Mouse (Mus musculus): Measurements from ENCODE around the gene St6galnac3.

St6galnac3 gene

DNA sequence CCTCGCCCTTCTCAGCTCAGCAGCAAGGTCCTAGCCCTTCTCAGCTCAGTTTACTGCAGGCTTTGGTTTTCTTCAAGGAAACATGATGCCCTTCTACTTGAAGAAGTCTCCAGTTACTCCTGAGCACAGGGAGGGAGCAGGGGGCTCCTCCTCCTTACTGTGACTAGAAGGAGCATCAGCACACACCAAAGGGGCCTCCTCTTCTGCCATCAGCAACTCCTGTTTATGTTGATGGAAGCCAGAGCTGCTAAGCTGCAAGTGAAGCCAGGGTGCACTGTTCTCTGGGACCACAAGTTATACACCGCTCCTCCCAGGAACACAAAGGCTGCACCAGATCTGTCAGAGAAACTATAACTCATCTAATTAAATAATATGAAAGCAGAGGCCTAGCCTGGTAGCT, 34.4 kb downstream of the St6galnac3 start:
- DNase-seq (ENCODE audit: low spot score in 2 of 2) = no peak

DNA sequence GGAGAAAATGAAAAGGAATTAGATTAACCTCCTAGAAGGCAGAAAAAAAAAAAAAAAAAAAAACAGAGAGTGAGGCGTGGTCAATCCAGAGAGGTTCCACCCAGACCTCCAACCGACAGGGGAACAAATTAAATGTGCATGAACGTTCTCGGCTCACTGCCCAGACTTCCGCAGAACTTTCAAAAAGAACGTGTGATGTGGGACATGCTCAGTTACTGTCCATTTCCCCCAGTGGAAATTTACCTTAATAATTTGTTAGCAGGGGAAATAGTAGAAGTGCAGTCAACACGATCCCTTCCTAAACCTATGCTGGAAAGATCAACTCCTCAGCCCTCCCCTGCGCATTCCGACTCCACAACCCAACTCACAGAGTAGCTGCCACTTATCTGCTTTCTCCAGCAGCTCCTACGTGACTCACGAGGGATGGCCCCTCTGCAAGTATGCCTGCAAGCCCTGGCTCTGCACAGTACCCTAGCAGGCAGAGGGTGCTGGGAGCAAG, 35.1 kb downstream of the St6galnac3 start:
- peak in 1 of 2 experiments; percentile 50 for DNase-seq (ENCODE audit: low spot score in 2 of 2)

DNA sequence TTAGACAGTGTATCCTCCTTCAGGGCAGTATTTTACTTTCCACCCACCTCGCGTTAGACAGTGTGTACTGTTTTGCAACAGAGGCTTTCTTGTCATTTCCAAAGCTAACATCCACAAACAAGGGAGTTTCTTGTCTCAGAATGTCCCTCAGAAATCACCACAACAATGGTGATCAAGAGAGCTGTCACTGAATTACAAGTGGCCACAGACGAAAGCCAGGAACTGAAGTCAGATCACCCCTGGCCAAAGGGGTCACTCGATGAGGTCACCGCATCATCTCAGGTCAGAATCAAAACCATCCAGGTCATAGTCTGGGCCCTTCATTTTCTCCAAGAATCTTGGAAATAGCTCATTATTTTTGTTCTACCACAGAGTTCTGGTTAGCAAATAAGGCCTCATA, 37.1 kb downstream of the St6galnac3 start:
- no peak for DNase-seq (ENCODE audit: low spot score in 2 of 2)

DNA sequence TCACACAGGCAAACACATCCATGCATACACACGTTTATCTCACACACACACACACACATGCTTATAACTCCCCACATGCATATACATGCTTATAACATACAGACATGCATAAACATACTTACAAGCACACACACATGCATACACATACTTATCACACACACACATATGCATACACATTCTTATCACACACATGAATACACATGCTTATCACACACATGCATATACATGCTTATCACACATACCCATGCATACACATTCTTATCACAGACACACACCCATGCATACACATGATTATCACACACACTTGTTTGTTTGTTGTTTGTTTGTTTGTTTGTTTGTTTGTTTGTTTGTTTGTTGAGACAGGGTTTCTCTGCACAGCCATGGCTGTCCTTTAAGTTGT, 40.1 kb downstream of the St6galnac3 start:
- no peak for DNase-seq (ENCODE audit: low spot score in 2 of 2)

DNA sequence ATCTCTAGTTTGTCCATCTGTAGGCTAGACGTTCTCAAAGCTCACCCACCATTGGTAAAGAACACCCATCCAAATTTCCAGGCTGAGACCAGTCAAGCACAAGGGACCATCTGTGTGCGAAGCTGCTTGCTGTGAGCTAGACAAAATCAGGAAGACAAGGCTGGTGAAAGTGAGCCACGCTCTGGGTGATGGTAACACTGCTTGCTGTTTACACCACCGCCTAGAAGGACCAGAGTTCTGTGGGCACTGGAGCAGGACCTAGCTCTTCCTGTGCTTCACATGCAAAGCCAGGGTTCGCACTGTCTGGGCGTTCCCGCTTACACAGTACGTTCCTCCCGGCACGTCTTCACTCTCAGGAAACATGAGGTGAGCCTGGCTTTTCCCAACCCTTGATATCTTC, 42.7 kb downstream of the St6galnac3 start:
- DNase-seq (ENCODE audit: low spot score in 2 of 2) = no peak

DNA sequence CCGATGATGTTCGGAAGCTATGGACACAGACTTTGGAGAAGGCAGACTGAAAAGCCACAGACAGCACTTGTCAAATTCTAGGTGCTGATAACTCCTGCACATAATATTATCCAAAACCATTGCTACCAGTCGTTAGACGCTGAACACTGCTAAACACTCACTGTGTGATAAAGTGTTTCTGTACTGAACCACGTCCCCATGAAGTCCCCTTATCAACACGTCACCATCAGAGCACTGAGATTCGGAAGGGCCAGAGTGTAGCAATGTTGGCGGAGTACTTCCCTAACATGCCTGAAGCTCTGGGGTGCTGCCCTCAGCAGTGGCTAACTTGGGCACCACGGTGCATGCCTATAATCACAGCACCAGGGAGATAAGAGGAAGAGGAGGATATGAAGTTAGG, 43.3 kb downstream of the St6galnac3 start:
- no peak for DNase-seq (ENCODE audit: low spot score in 2 of 2)

DNA sequence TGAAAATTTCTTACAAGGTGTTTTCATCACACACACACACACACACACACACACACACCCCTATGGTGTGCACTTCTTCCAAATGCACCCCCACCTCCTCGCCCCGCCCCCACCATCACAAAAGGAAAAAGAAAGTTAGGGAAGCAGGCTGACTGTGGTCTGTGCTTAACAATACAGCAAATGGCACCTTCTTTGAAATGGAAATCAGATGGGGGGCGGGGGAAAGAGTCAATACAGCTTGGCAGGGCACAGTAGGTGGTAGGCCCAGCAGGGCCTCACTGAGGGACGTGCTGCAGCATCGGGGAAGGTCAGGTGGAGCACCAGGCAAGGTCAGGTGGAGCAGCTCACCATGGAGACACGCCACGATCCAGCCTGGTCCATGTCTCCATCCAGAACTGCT, 49.1 kb downstream of the St6galnac3 start:
- no peak for DNase-seq (ENCODE audit: low spot score in 2 of 2)

DNA sequence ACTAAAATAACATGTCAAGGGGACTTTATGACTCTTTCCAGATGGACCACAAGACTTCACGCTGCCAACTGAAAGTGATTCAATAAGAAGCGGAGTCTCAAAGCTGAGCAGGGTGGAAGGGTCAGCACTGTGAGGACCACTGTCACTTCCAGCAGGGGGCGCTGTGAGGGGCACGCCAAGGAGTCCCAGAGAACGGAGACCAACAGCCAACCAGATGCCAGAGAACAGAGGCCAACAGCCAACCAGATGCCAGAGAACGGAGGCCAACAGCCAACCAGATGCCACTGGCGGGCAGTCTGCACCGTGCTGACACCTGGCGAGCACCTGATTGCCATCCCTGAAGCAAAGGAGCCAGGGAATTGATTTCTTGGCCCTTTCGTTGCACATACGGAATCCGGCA, 49.9 kb downstream of the St6galnac3 start:
- peak; percentile 46 to 83 for DNase-seq (ENCODE audit: low spot score in 2 of 2)

DNA sequence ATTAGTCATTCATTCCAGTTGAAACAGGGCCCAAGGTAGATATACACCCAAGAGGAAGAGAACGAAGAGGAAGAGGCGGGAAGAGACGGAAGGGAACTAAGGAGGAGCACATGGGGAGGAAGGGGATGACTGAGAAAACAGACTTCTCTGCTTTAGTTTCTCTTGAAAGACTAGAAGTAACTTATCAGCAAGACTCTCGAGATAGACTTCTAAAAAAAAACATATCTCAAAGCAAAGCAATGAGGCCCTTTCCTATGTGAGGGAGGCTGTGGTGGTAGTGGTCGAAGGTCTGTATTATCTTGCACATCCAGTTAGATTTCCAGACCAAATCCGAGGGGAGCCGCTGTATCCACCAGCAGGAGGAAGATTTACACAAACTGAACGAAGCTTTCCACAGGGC, 50.6 kb downstream of the St6galnac3 start:
- DNase-seq (ENCODE audit: low spot score in 2 of 2) = no peak

DNA sequence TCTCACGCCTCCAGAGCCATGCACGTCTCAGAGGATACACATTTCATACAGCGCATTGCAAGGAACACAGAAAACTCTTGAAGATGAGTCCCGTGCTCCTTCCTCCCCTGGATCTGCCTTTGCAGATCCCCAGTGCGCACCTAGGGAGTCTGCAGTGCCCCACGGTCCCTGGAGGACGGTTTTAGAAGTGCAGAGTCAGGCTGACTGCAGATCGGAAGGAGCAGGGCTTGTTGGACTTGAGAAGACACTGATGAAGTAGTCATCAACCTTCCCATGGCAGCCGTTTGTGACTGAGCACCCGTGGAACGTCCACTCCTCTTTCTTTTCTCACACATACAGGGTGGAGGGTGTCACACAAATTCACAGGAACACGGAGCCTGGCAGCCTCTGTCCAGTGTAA, 51.5 kb downstream of the St6galnac3 start:
- no peak for DNase-seq (ENCODE audit: low spot score in 2 of 2)

DNA sequence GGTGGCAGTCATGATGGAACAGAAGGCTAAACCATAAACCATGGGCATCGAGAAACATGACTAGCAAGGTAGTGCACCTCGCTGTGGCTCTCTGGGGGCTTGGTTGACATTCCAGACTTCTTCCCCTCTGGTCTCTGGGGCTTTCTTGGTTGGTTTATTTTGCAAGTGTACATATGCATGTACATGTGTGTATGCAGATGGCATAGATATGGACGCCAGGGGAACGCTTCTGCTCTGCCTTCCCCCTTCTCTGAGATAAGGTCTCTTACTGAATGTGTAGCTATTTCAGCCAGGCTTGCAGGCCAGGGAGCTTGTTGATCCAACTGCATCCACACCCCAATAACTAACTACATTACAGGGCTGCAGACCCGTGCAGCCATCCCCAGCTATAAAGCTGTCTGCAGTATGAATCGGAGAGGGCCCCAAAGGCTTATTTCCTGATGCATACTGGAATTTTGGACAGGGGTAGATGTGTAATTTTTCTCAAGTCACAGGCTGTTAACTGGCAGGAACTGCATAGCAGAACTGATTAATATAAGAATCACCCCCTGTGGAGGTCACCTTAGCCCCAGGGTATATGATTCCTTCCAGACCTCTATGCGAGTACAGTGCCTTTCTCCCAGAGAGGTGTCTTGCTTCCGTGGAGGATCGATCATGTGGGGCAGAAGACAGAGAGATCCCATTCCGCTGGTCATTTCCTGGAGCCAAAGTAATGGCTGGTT, 53.9 kb downstream of the St6galnac3 start:
- no peak for DNase-seq (ENCODE audit: low spot score in 2 of 2)

DNA sequence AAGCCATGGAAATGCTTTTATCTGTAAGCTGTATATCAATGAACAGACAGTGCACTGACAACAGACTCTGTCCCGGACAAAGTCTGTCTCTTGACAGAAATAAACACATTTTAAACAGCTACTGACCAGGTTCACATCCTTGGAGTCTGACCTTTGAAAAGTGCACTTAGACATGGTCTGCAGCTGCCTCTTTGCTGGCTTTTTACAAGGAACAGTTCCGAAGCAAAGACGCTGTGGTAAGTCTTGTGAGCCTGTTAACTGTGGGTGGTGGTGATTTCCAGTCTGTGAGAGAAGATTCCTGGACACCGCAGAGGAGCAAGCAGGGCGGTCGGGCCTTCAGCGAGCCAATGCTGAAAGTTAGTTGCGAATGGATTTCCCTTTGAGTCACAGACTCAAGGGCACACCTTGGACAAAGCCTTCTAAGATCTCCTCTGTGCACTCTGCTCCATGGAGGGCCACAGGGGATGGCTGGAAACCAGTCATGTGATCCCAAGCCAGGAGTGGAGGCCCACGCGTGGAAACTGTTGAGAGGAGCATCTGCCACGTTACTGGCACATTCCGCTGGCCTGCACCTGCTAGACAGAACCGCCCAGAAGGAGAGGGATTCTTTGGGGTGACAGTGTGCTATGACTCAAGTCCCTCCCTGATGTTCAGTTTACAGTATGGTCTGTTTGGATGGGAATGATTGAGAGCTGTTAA, 55.1 kb downstream of the St6galnac3 start:
- DNase-seq (ENCODE audit: low spot score in 2 of 2) = no peak

DNA sequence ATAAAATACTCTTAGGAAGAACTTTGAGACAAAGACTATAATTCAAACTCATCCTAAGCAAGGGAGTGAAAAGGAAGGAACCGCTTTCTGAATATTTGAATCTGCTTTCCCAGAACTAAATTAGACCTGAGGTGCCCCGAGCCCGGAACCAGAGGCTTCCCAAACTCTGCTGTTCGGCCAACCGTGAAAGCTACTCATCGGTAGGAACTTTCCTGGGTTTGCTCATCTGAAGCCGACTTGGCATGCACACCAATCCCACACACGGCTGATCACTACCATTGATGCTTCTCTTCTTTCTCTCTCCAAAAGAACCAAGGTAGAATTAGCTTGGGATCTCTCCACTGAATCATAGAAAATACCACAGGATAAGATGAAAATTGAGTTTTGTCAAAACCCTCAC, 55.6 kb downstream of the St6galnac3 start:
- DNase-seq (ENCODE audit: low spot score in 2 of 2) = no peak

DNA sequence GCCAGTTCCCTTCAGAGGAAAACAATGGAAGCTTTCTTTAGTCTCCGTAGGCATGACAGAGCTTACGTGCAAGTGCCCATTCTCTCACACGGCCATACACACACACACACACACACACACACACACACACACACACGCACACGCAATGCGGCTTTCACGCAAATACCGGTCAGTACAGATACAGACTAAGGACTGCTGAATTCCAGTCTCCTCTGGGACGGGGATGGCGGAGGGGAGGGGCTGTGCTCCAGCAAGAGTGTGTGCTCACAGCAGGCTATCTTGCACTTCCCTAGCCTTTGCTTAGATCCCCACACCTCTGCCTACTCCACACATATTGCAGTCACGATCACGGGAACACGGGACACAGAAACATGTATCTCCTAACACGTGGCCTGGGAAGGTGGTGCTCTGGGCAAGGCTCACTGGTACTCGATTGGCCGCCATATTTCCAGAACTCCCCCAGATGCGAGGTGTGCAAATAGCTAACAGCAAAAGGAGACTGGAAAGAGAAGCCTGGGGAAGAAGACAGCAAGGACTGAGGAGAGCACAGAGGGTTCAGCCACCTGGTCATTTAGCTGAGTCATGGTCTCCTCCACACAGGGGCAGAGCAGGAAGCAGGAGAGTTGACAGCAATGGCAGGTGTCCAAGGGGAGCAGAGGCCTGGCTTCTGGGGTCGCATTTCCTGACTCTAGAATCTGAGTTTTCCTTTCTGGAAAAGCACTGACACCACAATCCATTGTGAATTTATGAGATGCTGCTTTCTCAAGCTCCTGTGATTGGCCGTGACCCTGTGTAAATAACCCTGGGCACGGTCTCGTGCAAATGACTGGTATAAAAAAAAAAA, 56.3 kb downstream of the St6galnac3 start:
- no peak for DNase-seq (ENCODE audit: low spot score in 2 of 2)

DNA sequence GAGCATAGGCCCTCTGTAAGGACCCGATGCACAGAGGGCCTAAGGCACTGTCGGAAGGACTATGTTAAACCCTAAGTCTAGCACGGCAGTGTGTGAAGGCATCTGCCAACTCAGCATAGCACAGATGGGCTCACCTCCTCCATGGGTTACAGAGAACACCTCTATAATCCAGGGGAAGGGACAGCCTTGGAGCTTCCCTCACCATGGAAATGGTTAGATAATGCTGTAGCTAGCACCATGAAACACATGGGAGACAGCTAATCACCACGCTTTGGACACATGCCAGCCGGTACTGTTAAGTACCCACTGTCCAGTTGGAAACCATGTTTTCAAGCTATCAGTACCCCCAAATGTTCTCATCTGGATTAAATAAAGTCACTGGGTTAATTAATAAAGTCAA, 60.3 kb downstream of the St6galnac3 start:
- no peak for DNase-seq (ENCODE audit: low spot score in 2 of 2)

DNA sequence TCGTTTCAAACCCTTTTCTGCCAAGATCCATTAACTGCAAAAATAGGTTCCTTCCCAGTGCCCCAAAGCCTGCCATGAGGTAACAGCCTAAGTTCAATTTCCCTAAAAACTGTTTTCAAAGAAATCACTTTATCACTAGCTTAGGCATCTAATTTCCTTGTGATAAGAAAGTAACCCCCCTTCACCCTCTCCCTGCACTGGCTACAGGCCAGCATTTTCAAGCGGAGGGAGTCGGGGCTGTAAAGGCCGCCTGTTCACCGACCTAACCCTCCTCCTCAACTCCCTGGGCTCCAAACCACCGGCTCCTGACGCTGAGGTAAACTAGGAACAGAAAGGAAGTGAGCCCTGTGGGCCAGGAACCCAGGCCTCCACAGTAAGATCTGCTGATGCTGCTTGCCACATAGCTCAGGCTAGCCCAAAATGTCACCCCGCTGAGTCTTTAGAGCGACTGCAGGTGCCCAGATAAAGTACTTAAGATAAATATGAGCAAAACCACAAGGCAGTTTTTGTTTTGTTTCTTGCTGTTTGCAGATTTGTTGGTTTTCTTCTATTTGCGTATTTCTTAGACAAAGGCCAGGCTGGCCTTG, 61.0 kb downstream of the St6galnac3 start:
- DNase-seq (ENCODE audit: low spot score in 2 of 2) = no peak

DNA sequence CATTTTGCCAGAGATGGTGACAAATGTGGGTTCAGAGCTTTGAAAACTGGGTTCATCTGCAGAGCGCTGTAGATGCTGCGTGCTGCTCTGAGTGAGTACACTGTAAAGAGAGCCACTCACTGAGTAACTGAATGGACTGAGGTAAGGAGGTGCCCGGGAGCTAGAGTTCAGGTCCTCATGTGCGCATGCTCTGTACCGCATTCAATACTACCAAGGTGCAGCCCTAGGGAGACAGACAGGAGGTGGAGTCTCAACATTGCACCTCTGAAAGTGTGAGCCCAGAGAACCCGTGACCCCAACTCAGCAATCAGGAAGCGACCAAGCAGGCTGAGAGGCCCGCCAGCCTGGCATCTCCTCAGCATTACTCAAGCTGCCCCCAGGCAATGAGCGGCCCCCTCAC, 62.2 kb downstream of the St6galnac3 start:
- DNase-seq (ENCODE audit: low spot score in 2 of 2) = no peak

DNA sequence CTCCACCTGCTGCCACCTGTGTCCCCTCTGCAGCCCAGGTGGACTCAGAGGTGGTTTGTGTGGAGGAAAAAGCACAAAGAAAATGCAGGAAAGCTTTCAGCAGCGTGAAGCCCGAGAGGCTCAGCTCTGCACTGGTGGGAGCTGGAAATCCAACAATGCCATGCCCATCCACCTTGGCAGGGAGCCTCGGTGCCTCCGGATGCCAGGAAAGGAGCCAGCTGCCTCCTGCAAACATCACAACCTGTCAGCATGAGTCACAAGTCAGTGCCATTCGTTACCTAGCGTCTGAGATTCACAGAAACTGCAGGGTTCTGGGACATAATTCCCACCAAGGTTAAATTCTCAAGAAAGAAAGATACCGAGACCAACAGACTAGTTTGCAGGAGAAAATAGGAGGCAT, 63.0 kb downstream of the St6galnac3 start:
- no peak for DNase-seq (ENCODE audit: low spot score in 2 of 2)

DNA sequence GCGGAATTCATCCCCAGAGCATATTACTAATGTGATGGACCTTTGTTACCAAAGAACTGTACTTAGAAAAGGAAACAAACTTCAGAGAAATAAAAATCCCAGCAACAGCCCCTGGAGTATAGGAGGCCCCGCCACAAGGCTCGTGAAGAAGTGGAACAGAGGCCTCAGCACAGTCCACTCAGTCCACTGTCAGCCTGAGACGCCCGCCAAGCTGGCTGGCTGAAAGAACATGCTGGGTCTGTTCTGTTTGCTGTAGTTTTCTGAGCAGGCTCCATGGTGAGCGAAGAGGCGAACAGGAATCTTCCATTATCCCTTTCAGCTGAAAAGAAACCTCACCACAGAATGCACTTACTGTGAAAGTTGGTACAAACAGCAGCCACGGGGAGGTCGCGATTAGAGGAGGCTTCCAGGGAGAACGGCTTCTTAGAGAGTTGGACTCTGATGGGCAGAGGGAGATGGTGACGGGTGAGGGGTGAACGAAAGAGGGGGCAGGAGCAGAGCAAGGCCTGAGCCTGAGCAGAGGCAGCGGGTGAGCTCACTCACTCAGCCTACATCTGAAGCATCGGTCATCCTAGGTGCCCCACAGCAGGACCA, 65.3 kb downstream of the St6galnac3 start:
- DNase-seq (ENCODE audit: low spot score in 2 of 2) = no peak

DNA sequence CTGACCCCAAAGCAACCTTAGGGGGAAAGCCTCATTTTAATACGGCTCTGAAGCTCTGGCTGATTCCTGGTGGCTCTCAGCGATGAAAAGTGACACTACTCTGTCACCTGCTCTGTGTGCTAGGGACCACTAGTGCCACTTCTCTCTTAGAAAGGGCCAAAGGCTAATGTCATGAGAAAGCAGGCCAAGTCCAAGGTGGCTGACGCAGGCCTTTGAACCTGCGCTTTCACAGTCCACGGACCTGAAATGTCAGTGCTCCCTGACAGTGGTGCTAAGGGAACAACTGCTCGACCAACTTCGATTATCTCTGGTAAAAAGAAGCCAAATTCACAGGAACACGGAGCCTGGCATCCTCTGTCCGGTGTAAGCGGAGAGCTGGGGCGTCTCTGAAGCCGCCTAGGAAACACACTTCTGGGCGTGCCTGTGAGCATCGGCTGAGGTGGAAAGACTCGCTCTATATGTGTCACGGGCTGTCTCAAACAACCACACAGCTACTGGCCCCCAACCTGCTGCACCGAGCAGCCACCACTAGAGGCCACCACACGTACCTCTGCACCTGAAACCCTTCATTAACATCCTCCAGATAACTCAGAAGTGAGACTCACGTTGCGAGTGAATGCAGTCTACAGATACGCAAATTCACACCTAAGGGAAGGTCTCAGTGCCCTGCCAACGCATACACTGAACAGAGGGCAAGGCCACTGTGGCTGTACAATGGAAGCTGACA, 66.8 kb downstream of the St6galnac3 start:
- DNase-seq (ENCODE audit: low spot score in 2 of 2) = peak; percentile 54 to 75

DNA sequence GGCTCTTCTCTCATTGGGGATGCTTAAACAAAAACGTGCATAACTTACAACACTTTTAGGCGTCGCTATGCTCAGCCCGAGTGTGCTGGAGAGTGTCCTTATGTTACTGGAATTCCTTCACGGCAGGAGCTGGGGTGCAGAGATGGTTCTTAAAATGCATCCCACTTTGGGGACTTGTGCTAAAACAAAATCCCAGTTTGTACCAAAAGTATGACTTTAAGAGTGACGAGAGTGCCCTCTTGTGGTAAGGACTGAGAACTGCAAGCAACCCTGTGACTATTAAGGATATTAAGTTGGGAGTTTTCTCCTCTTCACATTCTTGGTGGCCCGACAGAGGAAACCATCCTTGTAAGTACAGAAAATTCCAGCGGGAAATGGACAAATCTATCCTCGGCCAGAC, 69.9 kb downstream of the St6galnac3 start:
- DNase-seq (ENCODE audit: low spot score in 2 of 2) = peak; percentile 47 to 74
